In genomic region chr4:95160912-95161669, GRCm38 (mm10) we compare ENCODE assay signal across 8 mouse cellular contexts.
DNase-seq lines count a peak whose midpoint lies in the region; ATAC-seq and TF ChIP-seq lines count a peak whose summit lies in the region.

No protein-coding gene starts in this region.

- H3K4me3 ChIP-seq in hindbrain, embryonic 10.5 days, result peak overlapping the region; percentile 68
- H3K4me3 ChIP-seq in lung, embryonic 16.5 days (ENCODE audit: low read length), result peak overlapping the region; percentile 54
- peak overlapping the region; percentile 62 for H3K4me3 ChIP-seq in thymus, adult 2 months (ENCODE audit: control insufficient read depth, insufficient read depth, low read length)

- peaks cover 26% of the 10 kb centered on the region for H3K4me1 ChIP-seq in hindbrain, embryonic 10.5 days (replicated peaks)
- H3K4me1 ChIP-seq in lung, embryonic 16.5 days (replicated peaks; ENCODE audit: control insufficient read depth, insufficient read depth, low read length), result peaks cover 29% of the 10 kb centered on the region
- peaks cover 10% of the 10 kb centered on the region for H3K4me1 ChIP-seq in thymus, adult 2 months (replicated peaks; ENCODE audit: control insufficient read depth, insufficient read depth, low read length)

- peak; percentile 92 for TF ChIP-seq POLR2A in thymus, adult 2 months (IDR thresholded peaks at IDR 0.05; ENCODE audit: control insufficient read depth, extremely low read depth, insufficient read depth, low read length, poor library complexity)

- H3K27me3 ChIP-seq in hindbrain, embryonic 10.5 days (ENCODE audit: insufficient read depth, poor library complexity, severe bottlenecking), result no peaks in the 10 kb centered on the region
- H3K27me3 ChIP-seq in lung, embryonic 16.5 days (ENCODE audit: control insufficient read depth, insufficient read depth, low read depth, low read length), result no peaks in the 10 kb centered on the region
- H3K27me3 ChIP-seq in thymus, adult 2 months (ENCODE audit: control insufficient read depth, insufficient read depth, low read length), result no peaks in the 10 kb centered on the region

- peak overlapping the region; percentile 64 for H3K9ac ChIP-seq in lung, embryonic 16.5 days (ENCODE audit: low read length)

- WGBS in hindbrain, embryonic 10.5 days, result under 1% methylated on average over 53 of the region's 53 CpGs
- WGBS in lung, embryonic 16.5 days, result 1% methylated on average over 53 of the region's 53 CpGs
- 4% methylated on average over 53 of the region's 53 CpGs for WGBS in thymus, adult 2 months

- H3K4me2 ChIP-seq in lung, embryonic 16.5 days (ENCODE audit: low read depth, low read length), result peak overlapping the region; percentile 52

- peak; percentile 82 for ATAC-seq in frontal cortex, adult (ENCODE audit: low TSS enrichment)
- peak; percentile 97 for ATAC-seq in lung, embryonic 16.5 days (ENCODE audit: low read depth)

- peak overlapping the region; percentile 94 for H3K27ac ChIP-seq in hindbrain, embryonic 10.5 days
- H3K27ac ChIP-seq in lung, embryonic 16.5 days (ENCODE audit: low read length), result peak overlapping the region; percentile 96
- H3K27ac ChIP-seq in thymus, adult 2 months (ENCODE audit: control insufficient read depth, insufficient read depth, low read length), result peak overlapping the region; percentile 60

- H3K9me3 ChIP-seq in hindbrain, embryonic 10.5 days, result no peaks in the 10 kb centered on the region
- H3K9me3 ChIP-seq in lung, embryonic 16.5 days (ENCODE audit: control insufficient read depth, low read length), result no peaks in the 10 kb centered on the region

- TF ChIP-seq CTCF in thymus, adult 2 months (IDR thresholded peaks at IDR 0.05; ENCODE audit: borderline replicate concordance, control insufficient read depth, extremely low read depth, insufficient read depth, low read length, poor library complexity), result peak; percentile 57; the same call in 1 of the 2 replicates

- H3K36me3 ChIP-seq in hindbrain, embryonic 10.5 days, result no peaks in the 10 kb centered on the region
- no peaks in the 10 kb centered on the region for H3K36me3 ChIP-seq in lung, embryonic 16.5 days (ENCODE audit: control insufficient read depth, insufficient read depth, low read length)
- no peaks in the 10 kb centered on the region for H3K36me3 ChIP-seq in thymus, adult 2 months (ENCODE audit: control insufficient read depth, insufficient read depth, low read length)

- peak; percentile 89 for DNase-seq in MN1 (ENCODE audit: low spot score)
- peak; percentile 88 for DNase-seq in cerebellum, adult 9-11 months
- DNase-seq in hindbrain, embryonic 10.5 days (ENCODE audit: low spot score), result peak; percentile 81
- DNase-seq in layer of hippocampus, adult 9-11 months, result peak; percentile 92
- peak; percentile 96 for DNase-seq in ovary, adult 18-20 months (ENCODE audit: low spot score)
- DNase-seq in thymus, adult 2 months, result peak; percentile 88

Comparison
In these comparisons a context has a peak if more than half of its experiments do, and no peak if none do; other contexts are left out.
1. Peak in every context shown above with its lines: DNase-seq, ATAC-seq, H3K4me3 ChIP-seq and H3K27ac ChIP-seq.